Mouse (Mus musculus) cerebellum, adult 9-11 months (tissue): ENCODE data around the gene Mafk.

Source experiments
- DNase-seq: peaks from one replicate; pipeline ENCODE4 v3.0.0; 2022

Gene Mafk

DNA sequence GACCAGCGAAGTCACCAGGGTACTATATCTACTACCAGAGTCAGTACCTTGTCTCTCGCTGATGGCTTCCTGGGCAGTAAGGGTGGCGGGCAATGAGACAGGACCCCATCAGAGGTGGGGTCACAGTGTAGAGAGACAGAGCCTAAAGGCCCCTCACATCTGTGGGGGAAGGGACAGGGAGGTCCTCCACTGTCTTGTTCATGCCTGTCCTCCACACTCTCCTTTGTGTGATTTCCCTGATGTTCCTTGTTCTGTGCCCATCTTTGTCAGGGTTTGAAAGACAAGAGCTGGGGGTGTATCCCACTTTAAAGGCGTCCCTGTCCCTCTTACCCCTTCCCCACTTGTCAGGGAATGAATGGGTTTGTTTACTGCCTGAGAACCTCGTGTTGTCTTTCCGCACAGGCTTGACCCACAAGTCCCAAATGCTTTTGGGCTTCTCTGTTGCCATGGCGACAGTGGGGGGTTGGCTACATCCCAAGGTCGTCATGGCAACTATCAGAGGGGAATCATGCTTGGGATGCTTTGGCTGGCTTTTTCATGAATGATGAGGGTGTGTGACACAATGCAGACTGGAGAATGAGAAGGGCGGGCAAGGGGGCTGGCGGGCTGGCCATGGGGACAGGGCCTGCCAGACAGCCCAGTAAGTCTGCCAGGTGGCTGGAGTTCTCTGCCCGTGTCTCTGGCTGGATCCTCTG, 6.3 kb downstream of the Mafk start:
- DNase-seq, result peak; percentile 52

DNA sequence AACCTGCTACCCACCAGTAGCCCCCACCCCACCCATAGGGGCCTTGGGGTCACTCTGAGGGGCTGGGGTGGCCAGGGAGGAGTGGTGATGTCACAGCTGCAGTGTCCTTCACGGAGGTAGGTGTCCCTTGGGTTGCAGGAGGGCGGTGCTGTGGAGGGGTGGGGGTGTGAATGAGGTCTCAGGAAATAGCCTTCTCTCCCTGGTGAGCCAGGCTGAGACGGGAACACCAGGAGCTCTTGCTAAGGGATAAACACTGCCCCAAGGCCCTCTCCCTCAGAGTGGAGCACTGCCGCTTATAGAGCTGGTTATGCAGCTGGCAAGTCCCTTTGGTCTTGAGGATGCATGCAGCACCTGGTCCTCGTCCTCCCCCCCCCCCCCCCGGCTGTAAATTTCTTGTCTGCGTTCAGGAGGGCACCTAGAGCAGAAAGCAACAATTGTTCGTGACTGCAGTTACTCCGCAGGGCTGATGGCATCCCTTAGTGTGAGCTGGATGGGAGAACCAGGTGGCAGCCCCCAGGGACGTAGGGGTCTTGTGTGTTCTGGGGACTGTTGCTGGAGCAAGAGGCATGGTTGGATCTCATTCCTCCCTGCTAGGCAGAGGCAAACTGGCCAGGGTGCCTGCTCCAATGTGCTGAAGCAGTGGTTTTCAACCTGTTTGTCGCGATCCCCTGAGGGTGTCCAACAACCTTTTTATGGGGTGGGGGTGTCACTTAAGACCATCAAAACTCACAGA, 7.0 kb downstream of the Mafk start:
- DNase-seq, result no peak

DNA sequence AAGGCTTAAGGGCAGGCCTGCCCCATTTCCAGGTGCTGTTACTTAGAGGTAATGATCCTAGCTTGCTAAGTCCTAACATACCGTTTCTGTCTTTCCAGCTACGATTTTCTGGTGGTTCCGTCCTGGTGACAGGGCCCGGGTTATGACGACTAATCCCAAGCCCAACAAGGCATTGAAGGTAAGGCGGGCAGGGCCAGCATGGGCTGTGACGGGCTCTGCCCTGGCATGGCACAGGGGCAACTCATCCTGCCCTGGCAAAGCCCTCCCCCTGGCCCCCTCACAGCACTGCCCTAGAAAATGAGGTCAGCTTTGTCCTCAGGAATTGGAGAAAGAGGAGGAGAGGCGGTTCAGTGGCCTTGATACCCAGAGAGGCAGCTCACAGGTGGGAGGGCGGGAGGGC, 7.7 kb downstream of the Mafk start:
- DNase-seq, result no peak

DNA sequence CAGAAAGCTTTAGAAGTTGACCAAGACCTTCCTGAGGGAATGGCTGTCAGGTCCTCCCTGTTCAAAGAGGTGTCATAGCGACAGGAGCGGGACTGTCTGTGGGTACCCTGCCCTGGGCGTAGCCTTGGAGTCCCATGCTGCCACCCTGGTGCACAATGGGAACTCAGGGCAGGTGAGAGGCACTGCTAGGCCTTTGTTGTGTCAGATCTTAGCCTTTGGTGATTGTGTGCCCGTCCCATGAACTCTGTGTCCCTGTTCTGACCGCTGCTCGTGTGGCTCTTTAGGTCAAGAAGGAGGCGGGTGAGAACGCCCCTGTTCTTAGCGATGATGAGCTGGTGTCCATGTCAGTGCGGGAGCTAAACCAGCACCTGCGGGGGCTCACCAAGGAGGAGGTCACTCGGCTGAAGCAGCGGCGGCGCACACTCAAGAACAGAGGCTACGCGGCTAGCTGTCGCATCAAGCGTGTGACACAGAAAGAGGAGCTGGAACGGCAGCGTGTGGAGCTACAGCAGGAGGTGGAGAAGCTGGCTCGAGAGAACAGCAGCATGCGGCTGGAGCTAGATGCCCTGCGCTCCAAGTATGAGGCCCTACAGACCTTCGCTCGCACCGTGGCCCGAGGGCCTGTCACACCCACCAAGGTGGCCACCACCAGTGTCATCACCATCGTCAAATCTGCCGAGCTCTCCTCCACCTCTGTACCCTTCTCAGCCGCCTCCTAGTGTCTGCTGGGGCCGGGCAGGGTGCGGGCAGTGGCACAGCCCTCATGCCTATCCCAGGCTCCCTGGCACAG, 8.7 kb downstream of the Mafk start:
- DNase-seq, result no peak

DNA sequence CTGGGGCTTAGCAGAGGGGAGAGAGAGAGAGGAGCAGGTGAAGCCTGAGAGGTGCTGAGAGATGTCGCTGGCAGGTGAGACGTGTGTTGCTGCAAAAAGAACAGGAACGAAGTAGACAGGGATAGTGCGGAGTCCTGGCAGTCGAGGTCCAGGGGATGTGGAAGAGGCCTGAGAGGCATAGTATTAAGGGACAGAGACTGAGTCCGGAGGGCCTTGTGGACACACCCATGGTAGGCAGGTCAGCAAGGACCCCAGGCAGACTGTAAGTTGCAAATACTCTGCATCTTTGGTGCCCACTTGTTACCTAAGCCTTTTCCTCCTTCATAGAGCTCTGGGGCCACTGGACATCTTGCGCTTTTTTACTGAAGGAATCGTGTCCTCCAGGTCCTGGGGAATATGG, 9.9 kb downstream of the Mafk start:
- DNase-seq, result no peak

DNA sequence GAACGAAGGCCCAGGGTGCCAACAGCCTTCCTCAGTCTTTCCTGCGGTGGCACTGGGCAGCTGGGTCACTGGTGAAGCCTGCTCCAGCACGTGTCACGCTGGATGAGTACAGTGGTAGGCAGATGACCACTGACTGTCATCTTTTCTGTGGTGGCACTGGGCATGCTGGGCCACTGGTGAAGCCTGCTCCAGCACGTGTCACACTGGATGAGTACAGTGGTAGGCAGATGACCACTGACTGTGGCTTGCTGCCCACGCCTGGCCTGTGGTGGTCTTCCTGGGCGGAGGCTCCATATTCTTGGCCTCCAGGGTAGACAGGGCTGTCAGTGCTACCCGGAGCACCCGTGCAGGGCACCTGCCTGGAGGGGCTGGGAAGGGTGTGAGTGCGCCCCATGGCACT, 10.6 kb downstream of the Mafk start:
- DNase-seq, result no peak

DNA sequence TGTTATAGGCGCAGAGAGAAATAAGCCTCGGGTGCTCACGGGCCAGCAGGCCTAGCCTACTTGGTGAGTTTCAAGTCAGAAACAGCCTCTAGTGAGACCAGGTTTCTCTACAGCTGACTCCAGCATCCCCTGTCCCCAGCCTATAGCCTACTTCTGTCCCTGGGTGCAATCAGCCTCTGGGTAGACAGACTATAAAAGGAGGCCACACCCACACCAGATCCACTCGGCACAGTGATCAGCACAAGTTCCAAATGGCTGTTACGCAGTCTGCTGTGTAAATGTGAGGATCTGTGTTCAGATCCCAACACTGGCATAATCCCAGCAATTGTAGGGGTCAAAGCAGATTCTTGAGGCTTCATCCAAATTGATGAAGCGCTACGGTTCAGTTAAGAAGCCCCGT, 11.9 kb downstream of the Mafk start:
- DNase-seq, result no peak

DNA sequence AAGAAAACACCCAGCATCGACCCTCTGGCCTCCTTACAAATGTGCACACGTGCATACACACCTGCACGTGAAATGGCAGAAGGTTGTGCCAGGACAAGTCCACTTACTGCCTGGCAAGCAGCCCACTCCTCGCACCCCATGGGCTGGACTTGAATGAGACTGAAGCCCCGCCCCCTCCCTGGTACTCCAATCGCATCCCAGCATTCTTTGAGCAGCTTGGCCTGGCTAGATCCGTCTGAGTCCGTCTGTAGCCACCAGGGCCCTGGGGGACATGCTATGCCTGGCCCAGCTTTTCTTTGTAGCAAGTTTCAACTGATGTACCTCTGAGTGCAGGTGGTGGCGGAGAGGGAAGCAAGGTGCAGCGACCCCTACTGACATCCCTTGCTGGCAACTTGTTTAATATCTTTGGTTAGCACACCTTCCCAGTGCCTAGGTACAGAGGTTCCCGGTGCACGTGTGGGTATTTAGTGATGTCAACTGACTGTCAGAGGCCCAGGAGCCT, 12.3 kb downstream of the Mafk start:
- no peak for DNase-seq

DNA sequence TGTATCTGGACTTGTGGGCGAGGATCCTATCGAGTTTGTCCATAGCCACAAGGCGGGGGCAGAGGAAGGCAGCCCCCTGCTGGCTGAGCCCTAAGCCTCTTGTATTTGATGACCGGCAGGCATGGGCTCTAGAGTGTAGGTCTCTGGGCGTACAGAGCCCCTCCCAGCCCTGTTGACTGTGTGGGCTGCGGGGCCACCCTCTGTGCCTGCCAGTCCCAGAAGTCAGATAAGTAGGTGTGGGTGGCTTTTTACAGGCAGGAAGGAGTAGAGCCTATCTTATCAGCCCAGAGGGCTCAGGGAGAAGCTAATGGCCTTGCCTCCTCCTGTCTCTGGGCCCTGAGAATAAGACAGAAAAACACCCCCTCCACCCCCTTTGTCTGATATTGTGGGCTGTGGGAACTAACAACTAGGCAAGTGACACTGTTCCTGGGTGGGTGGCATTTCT, 12.8 kb downstream of the Mafk start:
- no peak for DNase-seq

DNA sequence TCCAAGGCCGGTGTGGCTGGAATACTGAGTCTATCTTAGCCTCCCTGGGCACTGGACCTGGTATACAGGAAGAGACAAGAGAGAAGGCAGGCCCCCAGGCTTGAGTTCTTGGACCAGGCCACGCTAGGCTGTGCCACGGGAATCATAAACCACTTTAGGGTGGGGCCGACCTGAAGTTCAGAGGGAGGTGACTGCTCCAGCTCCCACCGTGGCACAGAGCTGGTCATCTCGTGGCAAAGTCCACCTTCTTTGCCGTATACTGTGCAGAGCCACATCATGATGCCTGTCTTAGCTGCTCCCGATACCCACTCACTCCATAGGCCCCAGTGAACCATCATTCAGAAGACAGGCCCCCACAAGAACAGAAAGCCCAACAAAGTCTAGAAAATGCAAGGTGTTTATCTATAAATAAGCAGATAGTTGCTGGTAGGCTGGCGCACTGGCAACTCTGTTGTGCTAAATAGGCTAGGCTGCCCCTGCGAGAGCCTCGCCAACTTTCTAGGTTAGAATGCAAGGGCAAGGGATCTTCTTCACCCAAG, 13.3 kb downstream of the Mafk start:
- no peak for DNase-seq

DNA sequence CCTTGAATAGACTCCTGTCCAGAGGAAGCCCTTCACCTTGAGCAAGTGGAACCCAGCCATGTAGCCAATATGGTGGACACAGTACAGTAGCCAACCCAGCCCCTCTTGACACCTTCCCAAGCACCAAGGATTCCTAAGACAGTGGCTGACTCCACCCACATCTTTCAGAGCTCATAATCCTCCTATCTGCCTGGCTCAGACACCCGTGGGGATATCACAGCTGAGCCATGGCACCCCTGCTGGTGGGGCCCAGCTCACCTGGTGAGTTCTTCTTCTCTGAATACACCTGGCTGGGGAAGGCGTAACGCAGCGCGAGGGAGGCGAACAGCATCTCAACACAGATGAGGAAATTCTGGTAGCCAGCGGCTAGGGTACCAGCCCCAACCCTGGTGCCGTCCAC, 14.6 kb downstream of the Mafk start:
- DNase-seq, result no peak

DNA sequence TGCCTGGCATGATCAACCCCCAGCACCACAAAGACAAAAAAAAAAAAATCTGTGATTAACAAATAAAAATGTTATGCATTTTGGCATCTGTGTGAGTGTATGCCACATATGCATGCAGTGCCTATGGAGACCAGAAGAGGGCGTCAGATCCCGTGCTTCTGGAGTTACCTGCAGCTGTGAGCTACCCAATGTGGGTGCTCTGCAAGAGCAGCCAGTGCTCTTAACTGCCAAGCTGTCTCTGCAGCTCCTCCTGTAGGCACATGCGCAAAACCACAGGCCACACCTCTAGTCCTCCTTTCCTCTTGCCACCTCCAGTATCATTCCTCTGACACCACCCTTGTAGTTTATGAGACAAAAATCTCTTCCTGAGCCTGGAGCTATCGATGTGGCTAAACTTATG, 18.1 kb downstream of the Mafk start:
- no peak for DNase-seq

DNA sequence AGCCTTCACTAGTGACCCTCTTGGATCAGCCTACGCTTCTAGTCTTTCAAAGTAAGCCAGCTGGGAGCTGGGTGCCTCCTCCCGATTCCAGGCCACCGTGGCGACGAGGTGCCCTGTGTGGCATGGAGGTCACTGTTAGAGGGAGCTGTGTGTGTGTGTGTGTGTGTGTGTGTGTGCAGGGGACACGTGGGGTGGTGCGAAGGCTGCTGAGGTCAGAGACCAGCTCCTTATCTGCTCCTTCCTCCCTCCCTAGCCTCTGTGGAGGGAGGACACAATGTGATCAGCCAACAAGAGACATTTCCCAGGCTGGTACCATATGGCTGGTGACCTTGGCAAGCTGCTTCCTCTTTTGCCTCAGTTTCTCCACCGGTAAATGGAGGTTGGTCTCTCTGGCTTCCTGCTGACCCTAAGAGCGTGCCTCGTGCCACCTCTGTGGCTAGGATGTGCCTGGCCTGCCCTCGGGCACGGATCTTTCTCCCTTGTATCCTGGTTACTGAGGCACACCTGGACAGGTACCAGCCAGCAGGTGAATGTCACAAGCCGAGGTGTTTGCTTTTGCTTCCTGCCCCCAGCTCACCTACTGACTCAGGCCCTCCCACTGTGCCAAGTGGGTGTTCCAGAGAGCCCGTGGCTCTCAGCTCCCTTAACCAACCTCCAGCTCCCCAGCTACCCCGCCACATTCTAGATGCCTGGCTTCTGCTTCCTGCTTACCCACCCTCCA, 20.5 kb downstream of the Mafk start:
- DNase-seq, result no peak

DNA sequence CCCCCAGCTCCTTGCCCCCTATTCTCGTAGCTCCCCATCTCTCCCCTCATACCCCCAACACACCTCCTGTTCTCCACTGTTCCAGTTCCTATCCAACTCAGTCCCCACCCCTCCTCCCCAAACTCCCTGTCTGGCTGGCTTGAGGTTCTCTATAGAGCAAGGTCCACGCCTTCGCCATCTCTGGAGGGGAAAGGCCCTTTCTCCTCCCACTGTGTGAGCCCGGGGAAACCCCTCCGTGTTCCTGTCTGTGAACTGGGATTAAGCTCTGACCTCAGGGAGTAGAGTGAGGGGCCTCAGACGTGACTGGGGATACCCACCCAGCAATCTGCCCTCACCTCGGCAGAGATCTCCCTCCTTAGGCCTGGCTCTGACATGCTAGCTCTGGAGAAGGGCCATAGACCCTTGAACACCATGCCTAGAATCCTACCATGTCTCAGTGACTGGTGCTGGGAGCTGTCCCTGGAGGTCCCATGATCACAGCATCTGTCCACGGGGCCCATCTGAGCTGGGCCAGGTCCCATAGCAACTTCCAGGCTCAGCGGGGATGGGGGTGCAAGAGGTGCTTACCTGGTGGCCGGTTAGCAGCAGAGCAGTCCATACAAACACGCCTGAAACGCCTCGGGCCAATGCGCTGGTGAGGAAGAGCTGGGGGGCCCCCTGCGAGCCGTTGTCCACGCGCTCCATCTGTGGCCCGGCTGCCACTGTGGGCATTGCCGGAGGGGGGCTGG, 21.2 kb downstream of the Mafk start:
- DNase-seq, result no peak

DNA sequence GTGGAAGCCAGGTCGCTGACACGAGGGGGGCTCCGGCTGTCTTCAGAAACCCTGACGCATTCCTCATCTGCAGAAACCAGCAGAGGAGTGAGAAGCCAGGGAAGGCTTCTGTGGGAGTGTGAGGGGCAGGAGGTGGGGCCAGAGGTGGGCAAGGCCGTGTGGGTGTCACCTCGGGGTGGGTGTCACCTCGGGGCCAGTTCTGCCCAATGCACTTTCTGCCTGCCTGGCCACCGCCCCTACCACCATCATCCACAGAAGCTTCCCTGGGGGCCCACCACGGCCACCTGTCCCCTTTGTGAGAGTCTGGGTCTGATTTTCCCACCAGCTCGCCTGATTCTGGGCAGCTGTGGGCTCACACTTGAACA, 21.8 kb downstream of the Mafk start:
- DNase-seq, result no peak

DNA sequence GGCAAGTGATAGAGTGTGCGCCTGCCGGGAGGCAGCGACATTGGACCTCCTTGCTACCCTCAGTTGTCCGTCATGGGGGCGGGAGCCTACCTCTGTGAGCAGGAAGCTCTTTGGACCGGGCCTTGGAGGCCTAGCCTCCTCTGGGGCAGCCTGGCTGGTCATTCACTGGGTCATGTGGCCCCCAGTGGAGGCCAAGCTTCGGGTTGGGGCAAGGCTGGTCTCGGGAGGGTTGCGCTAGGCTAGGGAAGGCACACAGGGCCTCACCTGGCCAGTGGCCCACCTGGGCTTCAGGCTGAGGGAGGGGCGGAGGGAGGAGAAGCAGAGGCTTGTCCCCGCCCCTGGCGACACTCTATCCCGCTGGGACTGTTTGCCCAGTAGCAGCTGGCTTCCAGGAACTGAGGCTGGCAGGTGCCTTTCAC, 22.7 kb downstream of the Mafk start:
- no peak for DNase-seq

DNA sequence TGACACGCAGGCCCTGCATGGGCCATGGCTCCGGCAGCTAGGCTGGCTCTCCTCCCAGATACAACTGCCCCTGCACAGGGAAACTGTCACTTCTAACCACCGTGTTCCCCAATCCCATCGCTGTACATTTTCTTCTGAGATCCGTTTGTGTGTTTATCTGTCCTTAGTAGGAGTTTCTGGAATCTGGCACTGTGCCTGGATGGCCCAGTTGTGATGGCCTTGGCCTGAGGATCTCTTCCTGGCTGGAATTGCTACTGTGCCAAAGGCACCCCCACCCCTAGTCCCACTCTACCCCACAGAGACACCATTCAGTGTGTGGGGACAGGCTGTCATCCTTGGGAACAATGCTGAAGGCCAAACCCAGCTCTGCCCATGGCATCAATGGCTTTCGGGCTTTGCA, 24.7 kb downstream of the Mafk start:
- DNase-seq, result no peak

DNA sequence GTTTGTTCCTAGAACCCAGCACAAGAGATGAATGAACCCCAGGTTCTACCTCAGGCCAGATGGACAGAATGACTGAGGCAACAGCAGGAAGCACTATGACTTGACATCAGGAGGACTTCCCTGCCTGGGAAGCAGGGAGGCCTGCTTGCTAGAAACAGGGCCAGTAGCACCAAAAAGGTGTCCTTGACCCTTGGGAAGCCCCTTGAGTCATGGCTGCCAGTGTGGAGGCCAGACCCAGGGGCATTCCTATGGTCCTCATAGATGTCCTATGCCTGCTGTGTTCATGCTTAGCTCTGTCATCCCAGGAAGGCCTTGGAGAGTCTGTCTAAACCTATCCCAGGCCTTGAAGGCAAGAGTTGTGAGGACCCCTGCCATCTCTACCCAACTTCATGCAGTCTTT, 25.1 kb downstream of the Mafk start:
- DNase-seq, result no peak

DNA sequence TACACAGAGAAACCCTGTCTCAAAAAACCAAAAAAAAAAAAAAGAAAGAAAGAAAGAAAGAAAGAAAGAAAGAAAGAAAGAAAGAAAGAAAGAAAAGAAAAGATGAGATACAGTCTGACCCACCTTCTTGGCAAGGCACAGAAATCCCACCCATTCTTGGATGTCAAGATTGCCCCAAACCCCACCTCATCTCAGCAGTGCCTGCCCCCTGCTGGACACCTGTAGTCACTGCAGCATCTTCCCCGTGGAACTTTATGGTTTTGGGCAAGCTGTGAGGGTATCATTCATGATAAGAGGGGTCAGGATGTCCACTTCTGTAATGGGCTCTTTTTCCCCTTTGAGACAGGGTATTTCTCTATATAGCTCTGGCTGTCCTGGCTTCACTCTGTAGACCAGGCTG, 26.0 kb downstream of the Mafk start:
- no peak for DNase-seq

DNA sequence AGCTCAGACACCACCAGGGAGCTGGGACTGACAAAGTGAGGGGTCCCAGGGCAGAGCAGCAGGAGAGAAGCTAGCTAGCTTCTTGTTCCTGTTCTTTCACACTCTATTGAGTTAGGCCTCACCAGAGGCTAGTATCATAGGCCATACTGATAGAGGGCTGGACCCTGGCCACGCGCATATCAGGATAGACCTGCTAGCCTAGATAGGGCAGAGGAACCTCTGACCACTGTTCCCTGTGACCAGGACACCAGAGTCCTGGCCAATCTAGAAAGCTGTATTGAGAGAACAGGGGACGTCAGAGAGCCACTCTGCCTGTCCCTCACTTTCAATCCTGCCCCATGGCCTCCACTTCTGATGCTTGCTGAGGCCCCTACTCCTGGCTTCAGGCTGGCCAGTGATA, 26.7 kb downstream of the Mafk start:
- DNase-seq, result no peak

DNA sequence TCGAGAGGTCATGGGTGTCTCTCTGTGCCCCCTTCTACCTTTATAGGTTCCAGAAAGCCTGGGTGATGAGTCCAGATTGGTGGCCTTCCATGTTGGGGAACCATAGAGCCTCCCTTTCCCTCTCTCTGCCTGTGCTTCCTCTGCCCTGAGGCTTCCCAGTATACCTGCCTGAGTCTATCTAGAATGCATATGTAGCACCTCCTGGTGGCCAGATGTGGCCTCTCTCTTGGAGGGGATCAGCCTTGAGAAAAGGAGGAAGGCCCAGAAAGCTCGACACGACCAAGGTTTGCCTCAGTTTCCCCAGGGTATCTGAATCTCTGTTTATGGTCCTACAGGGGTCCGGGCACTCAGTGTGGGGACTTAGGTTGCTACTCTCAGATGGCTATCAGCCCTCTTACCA, 27.5 kb downstream of the Mafk start:
- no peak for DNase-seq

DNA sequence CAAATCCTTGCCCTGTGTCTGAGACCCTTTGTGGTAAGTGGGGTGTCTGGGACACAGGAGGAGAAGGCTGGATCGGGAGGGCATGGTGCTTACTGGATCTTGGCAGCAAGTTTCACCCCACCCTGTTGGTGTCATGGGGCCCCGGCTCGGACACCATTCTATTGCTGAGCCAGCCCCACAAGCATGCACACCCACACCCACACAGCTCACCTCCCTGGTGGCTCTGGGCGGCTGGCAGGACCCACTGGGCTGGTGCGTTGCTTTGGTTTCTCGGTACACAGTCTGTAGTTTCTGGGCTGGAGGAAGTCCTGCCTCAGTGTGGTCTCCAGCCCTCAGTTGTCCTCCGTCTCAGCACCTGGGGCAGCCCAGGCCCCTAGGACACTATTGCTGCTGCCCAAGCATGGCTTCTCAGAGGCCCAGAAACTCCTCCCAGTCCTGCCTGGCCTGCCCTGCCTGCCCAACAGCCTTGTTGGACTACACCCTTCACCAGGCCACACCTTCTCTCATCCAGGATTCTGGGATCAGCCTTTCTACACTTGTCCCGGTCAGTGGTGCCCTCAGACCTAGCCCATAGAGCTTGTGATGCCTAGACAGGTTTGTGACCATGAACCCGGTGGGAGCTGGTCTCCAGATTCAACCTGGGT, 28.3 kb downstream of the Mafk start, which contains the start of gene Tmem184a:
Gene Tmem184a (minus strand): TSS at position 380 of the 644 bp plus-strand sequence.
- no peak for DNase-seq
